Mouse (Mus musculus): ENCODE measurements around the gene Olfr143.

The Olfr143 gene

GRCm38 (mm10) chr9:38252474-38252873, at the start of gene Olfr143:
Gene Olfr143, plus strand, starts transcription at chr9:38252774.
- in situ Hi-C loops (cut with MboI; ENCODE audit: unreplicated experiment in 2 of 2) = no loop called here

- in situ Hi-C loops (cut with MboI; ENCODE audit: unreplicated experiment in 2 of 2) = no loop called here
These were observed 44.5 kb upstream of the Olfr143 start, which contains the start of gene Olfr893 for GRCm38 (mm10) chr9:38208065-38208464. Gene Olfr893, plus strand, starts transcription at chr9:38208365.

GRCm38 (mm10) chr9:38217755-38218154, 34.8 kb upstream of the Olfr143 start, which contains the start of gene Olfr894:
Gene Olfr894, plus strand, starts transcription at chr9:38218055.
- in situ Hi-C loops (cut with MboI; ENCODE audit: unreplicated experiment in 2 of 2) = no loop called here

GRCm38 (mm10) chr9:38267551-38267950, 15.0 kb downstream of the Olfr143 start, which contains the start of gene Olfr895:
Gene Olfr895, plus strand, starts transcription at chr9:38267851.
- in situ Hi-C loops (cut with MboI; ENCODE audit: unreplicated experiment in 2 of 2) = no loop called here

- in situ Hi-C loops (cut with MboI; ENCODE audit: unreplicated experiment in 2 of 2) = no loop called here
These were observed 38.2 kb downstream of the Olfr143 start, which contains the start of gene Olfr896-ps1 for GRCm38 (mm10) chr9:38290807-38291206. Gene Olfr896-ps1, plus strand, starts transcription at chr9:38291107.

Measured in v-Abl transformed pro-B cells (cell line).